Mouse (Mus musculus) limb, embryonic 14.5 days (tissue): ENCODE results near the gene Tmem52. TPM values are rescaled to one million over a fixed set of nuclear protein-coding genes. Genes with fewer than 3 reads are reported as not detected.

Experiments used
- ATAC-seq: fragments of 200-750 bp; cut with Nextera tagmentation; 2 replicates; pipeline ENCODE4 v1.8.0; 2017; ENCODE audit warnings: low read depth, moderate number of reproducible peaks, moderate TSS enrichment; ENCODE audit not compliant: low FRiP score
- DNase-seq: peaks from one replicate; pipeline ENCODE4 v3.0.0-alpha.2; 2015; ENCODE audit warnings: low spot score
- H3K27ac ChIP-seq: fragments of 300-500 bp; sonication (generic); replicated peaks from 2 replicates; pipeline ENCODE4 v1.5.1; 2014; ENCODE audit warnings: low read depth, mild to moderate bottlenecking, low read length, moderate library complexity, mixed read lengths
- H3K27me3 ChIP-seq: fragments of 300-500 bp; sonication (generic); 2 replicates; pipeline ENCODE4 v1.6.1; 2014; ENCODE audit warnings: low read length, mixed read lengths; ENCODE audit not compliant: control insufficient read depth, insufficient read depth
- H3K36me3 ChIP-seq: fragments of 300-500 bp; sonication (generic); 2 replicates; pipeline ENCODE4 v1.6.1; 2014; ENCODE audit warnings: mild to moderate bottlenecking, low read length, moderate library complexity, mixed read lengths; ENCODE audit not compliant: control insufficient read depth, insufficient read depth
- H3K4me1 ChIP-seq: fragments of 300-500 bp; sonication (generic); 2 replicates; pipeline ENCODE4 v1.6.1; 2014; ENCODE audit warnings: antibody characterized with exemption, low read length, mixed read lengths; ENCODE audit not compliant: control insufficient read depth, insufficient read depth
- H3K4me2 ChIP-seq: fragments of 300-500 bp; sonication (generic); replicated peaks from 2 replicates; pipeline ENCODE4 v1.6.1; 2014; ENCODE audit warnings: low read depth, mild to moderate bottlenecking, low read length, moderate library complexity; ENCODE audit not compliant: severe bottlenecking
- H3K4me3 ChIP-seq: fragments of 300-500 bp; sonication (generic); replicated peaks from 2 replicates; pipeline ENCODE4 v1.5.1; 2014; ENCODE audit warnings: low read length
- H3K9ac ChIP-seq: fragments of 300-500 bp; sonication (generic); 2 replicates; pipeline ENCODE4 v1.6.1; 2014; ENCODE audit warnings: mild to moderate bottlenecking, low read depth, low read length, moderate library complexity; ENCODE audit not compliant: severe bottlenecking
- H3K9me3 ChIP-seq: fragments of 300-500 bp; sonication (generic); 2 replicates; pipeline ENCODE4 v1.6.1; 2016; ENCODE audit warnings: low read length; ENCODE audit not compliant: control insufficient read depth
- POLR2A ChIP-seq: fragments of 200-500 bp; IDR thresholded peaks from 2 replicates; pipeline ENCODE4 v1.8.0; 2012; ENCODE audit warnings: inconsistent platforms, mild to moderate bottlenecking, moderate library complexity, borderline replicate concordance; ENCODE audit not compliant: insufficient read depth, insufficient read length; ENCODE audit errors: extremely low read depth
- WGBS: fragments of 180-500 bp; shearing (Covaris S2); extraction: QIAGEN DNeasy Blood & Tissue Kit; methylation state at CpG from one replicate; pipeline ENCODE4 v1.1.7; 2014; 5-methylcytosine and 5-hydroxymethylcytosine counted together
- polyA plus RNA-seq, 2 experiments: library from polyadenylated mRNA; depleted of rRNA in 1 of 2; stranded (reverse) in 1 of 2; unstranded in 1 of 2; fragments of >200 nt; fragmentation: Nextera tagmentation in 1 of 2; extraction: Ambion mirVana in 1 of 2; gene quantifications; 2 replicates each; pipeline versions ENCODE4 v1.2.1 to v1.2.3; 2012 to 2014

The Tmem52 gene
- polyA plus RNA-seq, 2 experiments = 0.50 TPM; not detected in 1

GRCm38 (mm10) chr4:155490456-155490855 is 21.5 kb downstream of the Tmem52 start:
- H3K9me3 ChIP-seq = no peaks in the 10 kb centered on the region
- WGBS = 29% methylated on average over 5 of the region's 5 CpGs
- no peak for DNase-seq
- H3K9ac ChIP-seq = peak overlapping the region; percentile 99
- no peak for TF ChIP-seq POLR2A
- ATAC-seq = no peak
- H3K27me3 ChIP-seq = no peaks in the 10 kb centered on the region
- peak overlapping the region; percentile 90 for H3K27ac ChIP-seq
- H3K4me3 ChIP-seq = peak overlapping the region; percentile 94
- H3K4me2 ChIP-seq = peak overlapping the region; percentile 72
- no peaks in the 10 kb centered on the region for H3K36me3 ChIP-seq
- peaks cover 16% of the 10 kb centered on the region for H3K4me1 ChIP-seq

- peak within 1 kb of the TSS; percentile 99 for H3K9ac ChIP-seq
- no peaks in the 10 kb centered on the region for H3K27me3 ChIP-seq
- H3K4me1 ChIP-seq = peaks cover 16% of the 10 kb centered on the region
- ATAC-seq (peak; percentile 91), DNase-seq (peak; percentile 90)
- TF ChIP-seq POLR2A = no peak
- H3K4me3 ChIP-seq = peak within 1 kb of the TSS; percentile 94
- no peaks in the 10 kb centered on the region for H3K36me3 ChIP-seq
- WGBS = 2% methylated on average over 14 of the region's 60 CpGs
- H3K27ac ChIP-seq = peak within 1 kb of the TSS; percentile 90
- peak within 1 kb of the TSS; percentile 72 for H3K4me2 ChIP-seq
- no peaks in the 10 kb centered on the region for H3K9me3 ChIP-seq
Observed at GRCm38 (mm10) chr4:155490990-155491504, 22.1 kb downstream of the Tmem52 start, which contains the start of gene Gnb1. TSS of gene Gnb1 (plus strand) at chr4:155491361.

GRCm38 (mm10) chr4:155491529-155492130 is 22.7 kb downstream of the Tmem52 start:
- TF ChIP-seq POLR2A = no peak
- no peaks in the 10 kb centered on the region for H3K27me3 ChIP-seq
- peak overlapping the region; percentile 90 for H3K27ac ChIP-seq
- ATAC-seq (peak; percentile 54), DNase-seq (no peak)
- H3K4me3 ChIP-seq = peak overlapping the region; percentile 94
- WGBS = under 1% methylated on average over 37 of the region's 54 CpGs
- H3K9ac ChIP-seq = peak overlapping the region; percentile 99
- peak overlapping the region; percentile 72 for H3K4me2 ChIP-seq
- peaks cover 16% of the 10 kb centered on the region for H3K4me1 ChIP-seq
- no peaks in the 10 kb centered on the region for H3K9me3 ChIP-seq
- H3K36me3 ChIP-seq = no peaks in the 10 kb centered on the region

DNA sequence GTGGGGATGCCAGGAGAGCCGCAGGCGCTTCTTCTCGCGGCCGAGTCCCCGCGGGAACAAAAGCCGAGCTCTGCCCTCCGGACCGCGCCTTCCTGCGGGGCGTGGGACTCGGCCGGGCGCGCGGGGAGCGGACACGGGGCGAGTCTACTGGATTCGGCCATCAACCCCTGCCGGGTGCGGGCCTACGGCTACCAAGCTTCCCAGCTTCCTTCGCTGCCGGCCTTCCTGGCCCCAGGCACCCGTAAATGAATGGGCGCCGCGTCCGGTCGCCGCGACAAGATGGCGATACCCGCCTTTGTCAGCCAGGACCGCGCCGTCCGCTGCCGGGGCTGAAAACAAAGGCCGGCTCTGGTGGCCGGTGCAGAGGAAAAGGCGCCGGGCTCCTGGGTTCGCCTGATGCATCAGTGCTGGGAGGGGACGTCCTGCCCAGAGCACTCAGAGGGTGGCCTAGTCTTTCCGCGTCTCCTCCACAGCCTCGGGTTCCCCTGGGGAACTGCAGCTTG is 23.3 kb downstream of the Tmem52 start:
- Histone ChIP-seq H3K9ac (peak overlapping the region; percentile 99), H3K4me1 (peaks cover 16% of the 10 kb centered on the region), H3K4me2 (peak overlapping the region; percentile 72), H3K36me3 (no peaks in the 10 kb centered on the region), H3K4me3 (peak overlapping the region; percentile 94), H3K27ac (peak overlapping the region; percentile 90), H3K9me3 (no peaks in the 10 kb centered on the region), H3K27me3 (no peaks in the 10 kb centered on the region)
- 0% methylated on average over 43 of the region's 51 CpGs for WGBS
- no peak for TF ChIP-seq POLR2A
- peak; percentile 28 for DNase-seq
- no peak for ATAC-seq

GRCm38 (mm10) chr4:155494891-155495290 is 26.0 kb downstream of the Tmem52 start:
- no peak overlapping the region for H3K4me3 ChIP-seq
- ATAC-seq = no peak

More at GRCm38 (mm10) chr4:155494891-155495290, 26.0 kb downstream of the Tmem52 start:
- no peak overlapping the region for H3K9ac ChIP-seq
- peaks cover 11% of the 10 kb centered on the region; the same call in 1 of the 2 replicates for H3K4me1 ChIP-seq
- H3K27me3 ChIP-seq = no peaks in the 10 kb centered on the region
- H3K9me3 ChIP-seq = no peaks in the 10 kb centered on the region
- H3K27ac ChIP-seq = no peak overlapping the region
- no peak for DNase-seq
- no peaks in the 10 kb centered on the region for H3K36me3 ChIP-seq
- TF ChIP-seq POLR2A = no peak
- no peak overlapping the region for H3K4me2 ChIP-seq
- WGBS = 84% methylated on average over 4 of the region's 4 CpGs
